10 mouse cellular contexts compared by ENCODE assay signal in genomic region chr10:127209928-127210570, GRCm38 (mm10). TPM values are rescaled to one million over a fixed set of nuclear protein-coding genes. Genes with fewer than 3 reads are reported as not detected.
DNase-seq lines count a peak whose midpoint lies in the region; ATAC-seq and TF ChIP-seq lines count a peak whose summit lies in the region.
"Had no signal": no experiment of that assay in that cellular context is flagged by ENCODE, and none has a peak within 500 bp of the region (broad histone marks: within the 10 kb centered on the region; RNA-seq: fewer than 3 reads in every experiment).

No protein-coding gene starts in this region.

- no peak overlapping the region for H3K9ac ChIP-seq in forebrain, embryonic 12.5 days
- H3K9ac ChIP-seq in liver, embryonic 14.5 days (replicated peaks), result peak overlapping the region; percentile 88

- 77% methylated on average over 13 of the region's 13 CpGs for WGBS in heart, embryonic 10.5 days
- WGBS in forebrain, embryonic 12.5 days, result 82% methylated on average over 13 of the region's 13 CpGs
- 42% methylated on average over 13 of the region's 13 CpGs for WGBS in liver, embryonic 14.5 days (ENCODE audit: insufficient replicate concordance)

- H3ac ChIP-seq in C2C12 (ENCODE audit: control insufficient read depth, insufficient read length, low read depth), result no peak overlapping the region

- no peaks in the 10 kb centered on the region for H3K9me3 ChIP-seq in heart, embryonic 10.5 days
- H3K9me3 ChIP-seq in forebrain, embryonic 12.5 days, result no peaks in the 10 kb centered on the region
- no peaks in the 10 kb centered on the region for H3K9me3 ChIP-seq in liver, embryonic 14.5 days (ENCODE audit: control insufficient read depth, low read length)

- peaks cover 20% of the 10 kb centered on the region for H3K4me1 ChIP-seq in heart, embryonic 10.5 days
- peaks cover 16% of the 10 kb centered on the region for H3K4me1 ChIP-seq in forebrain, embryonic 12.5 days
- peaks cover 33 to 42% of the 10 kb centered on the region in 2 experiments for H3K4me1 ChIP-seq in liver, embryonic 14.5 days (replicated peaks; ENCODE audit: control insufficient read depth in 2 of 2, insufficient read depth in 2 of 2, low read length in 1 of 2)

- peak overlapping the region; percentile 88 for H3K27ac ChIP-seq in heart, embryonic 10.5 days
- no peak overlapping the region for H3K27ac ChIP-seq in forebrain, embryonic 12.5 days
- H3K27ac ChIP-seq in liver, embryonic 14.5 days, result peak overlapping the region; percentile 80

- ATAC-seq in forebrain, embryonic 12.5 days (ENCODE audit: low FRiP score), result no peak
- ATAC-seq in liver, embryonic 14.5 days (ENCODE audit: insufficient read depth), result no peak
- ATAC-seq in megakaryocyte progenitor cell, adult 5-6 weeks (replicated peaks; ENCODE audit: poor library complexity), result no peak

- H3K79me3 ChIP-seq in C2C12 (ENCODE audit: low read depth), result peaks cover 2% of the 10 kb centered on the region

- H3K79me2 ChIP-seq in C2C12 (ENCODE audit: control insufficient read depth, insufficient read depth), result peaks cover 25% of the 10 kb centered on the region

- H3K27me3 ChIP-seq in heart, embryonic 10.5 days (ENCODE audit: insufficient read depth, poor library complexity, severe bottlenecking), result no peaks in the 10 kb centered on the region
- no peaks in the 10 kb centered on the region for H3K27me3 ChIP-seq in C2C12 (ENCODE audit: control insufficient read depth, insufficient read depth, insufficient read length)
- peaks cover 5% of the 10 kb centered on the region; the same call in 1 of the 2 replicates for H3K27me3 ChIP-seq in forebrain, embryonic 12.5 days
- H3K27me3 ChIP-seq in liver, embryonic 14.5 days (ENCODE audit: control insufficient read depth, insufficient read depth, low read length), result no peaks in the 10 kb centered on the region

- no peak for TF ChIP-seq CTCF in C2C12 (IDR thresholded peaks at IDR 0.05; ENCODE audit: control insufficient read depth, insufficient read depth, insufficient read length)
- TF ChIP-seq CTCF in liver, embryonic 14.5 days (IDR thresholded peaks at IDR 0.05; ENCODE audit: low read depth), result no peak

- peaks cover 35% of the 10 kb centered on the region for H3K36me3 ChIP-seq in heart, embryonic 10.5 days
- peaks cover 32% of the 10 kb centered on the region for H3K36me3 ChIP-seq in C2C12 (ENCODE audit: control insufficient read depth, insufficient read depth)
- peaks cover 35% of the 10 kb centered on the region for H3K36me3 ChIP-seq in forebrain, embryonic 12.5 days (replicated peaks)
- H3K36me3 ChIP-seq in liver, embryonic 14.5 days (replicated peaks; ENCODE audit: control insufficient read depth, insufficient read depth, low read depth), result peaks cover 43% of the 10 kb centered on the region

- peak overlapping the region; percentile 94 for H3K4me2 ChIP-seq in forebrain, embryonic 12.5 days
- peak overlapping the region; percentile 88 for H3K4me2 ChIP-seq in liver, embryonic 14.5 days (ENCODE audit: low read depth)

- peak overlapping the region; percentile 94 for H3K4me3 ChIP-seq in heart, embryonic 10.5 days
- H3K4me3 ChIP-seq in C2C12 (ENCODE audit: insufficient read depth, poor library complexity, severe bottlenecking), result peak overlapping the region; percentile 84
- peak overlapping the region; percentile 88 for H3K4me3 ChIP-seq in forebrain, embryonic 12.5 days (replicated peaks)
- peak overlapping the region; percentile 89 to 97 for H3K4me3 ChIP-seq in liver, embryonic 14.5 days (ENCODE audit: insufficient read depth in 1 of 2, low read depth in 2 of 2, low read length in 2 of 2)

- no peak for TF ChIP-seq EP300 in liver, embryonic 14.5 days (IDR thresholded peaks at IDR 0.05; ENCODE audit: low read depth)

- no peak for DNase-seq in heart, embryonic 10.5 days (ENCODE audit: low spot score)
- DNase-seq in heart, postnatal 25 days (ENCODE audit: low spot score), result no peak
- no peak for DNase-seq in liver, embryonic 14.5 days (ENCODE audit: low read depth in 3 of 3, low spot score in 3 of 3)
- DNase-seq in adrenal gland, adult 18-20 months (ENCODE audit: low spot score in 2 of 2), result no peak
- DNase-seq in urinary bladder, adult 18-20 months (ENCODE audit: low spot score in 2 of 2), result no peak
- DNase-seq: B cell, adult 2 months; cerebellum, adult 11 months had no signal

- intact Hi-C loops in heart, postnatal 25 days (cut with DNase I), result loop anchor here (2.0 kb wide), 1 partner anchor 29 kb away; the partner anchor contains the start of gene Slc26a10

TF ChIP-seq in C2C12, 6 proteins besides CTCF, POLR2A, EP300 and RAD21:
- no peak for TF ChIP-seq MYOG (IDR thresholded peaks at IDR 0.05; ENCODE audit: control insufficient read depth, extremely low read depth, insufficient read length)
- no peak for TF ChIP-seq USF1 (IDR thresholded peaks at IDR 0.05; ENCODE audit: low read depth)
TF ChIP-seq in C2C12: peak in this region for 0.

RNA-seq across cellular contexts. Expression of gene Pip4k2c, which starts 1.3 kb away (rescaled TPM):
- polyA plus RNA-seq in heart, embryonic 10.5 days (2016; fragmentation: Nextera tagmentation; extraction: Ambion mirVana), result 27.9 and 29.3 TPM in 2 replicates
- total RNA-seq in heart, postnatal 25 days (2021), result 10 to 100 TPM; 23.3 to 24.6 TPM
- 25.8 TPM for polyA plus RNA-seq in C2C12 (2012; fragmentation: generic; extraction: Trizol)
- polyA plus RNA-seq in forebrain, embryonic 12.5 days (2016; fragmentation: Nextera tagmentation; extraction: Ambion mirVana), result 19.4 and 20.2 TPM in 2 replicates
- polyA plus RNA-seq in liver, embryonic 14.5 days (2012; rRNA removed), result 28.2 and 31.2 TPM in 2 replicates
- 25.7 and 31.1 TPM in 2 replicates for polyA plus RNA-seq in liver, embryonic 14.5 days (2014; fragmentation: Nextera tagmentation; extraction: Ambion mirVana)
- total RNA-seq in megakaryocyte progenitor cell, adult 5-6 weeks (2015), result 9.7 and 11.2 TPM in 2 replicates
- total RNA-seq in megakaryocyte progenitor cell, adult 5-6 weeks (2017), result 11.4 and 12.1 TPM in 2 replicates
- 10 to 100 TPM; 41.5 to 44.7 TPM for total RNA-seq in adrenal gland, adult 18-20 months (2021)

RNA-seq across cellular contexts. Expression of gene Dtx3, which starts 14.5 kb away (rescaled TPM):
- polyA plus RNA-seq in heart, embryonic 10.5 days (2016; fragmentation: Nextera tagmentation; extraction: Ambion mirVana), result 78.4 and 91.4 TPM in 2 replicates
- 10 to 100 TPM; 26.3 to 28.6 TPM for total RNA-seq in heart, postnatal 25 days (2021)
- 24.4 TPM for polyA plus RNA-seq in C2C12 (2012; fragmentation: generic; extraction: Trizol)
- 170 and 172 TPM in 2 replicates for polyA plus RNA-seq in forebrain, embryonic 12.5 days (2016; fragmentation: Nextera tagmentation; extraction: Ambion mirVana)
- polyA plus RNA-seq in liver, embryonic 14.5 days (2012; rRNA removed), result 35.9 and 38.6 TPM in 2 replicates
- 11.2 and 15.0 TPM in 2 replicates for polyA plus RNA-seq in liver, embryonic 14.5 days (2014; fragmentation: Nextera tagmentation; extraction: Ambion mirVana)
- total RNA-seq in megakaryocyte progenitor cell, adult 5-6 weeks (2015), result 23.8 and 28.0 TPM in 2 replicates
- total RNA-seq in megakaryocyte progenitor cell, adult 5-6 weeks (2017), result 18.0 and 19.3 TPM in 2 replicates
- 10 to 100 TPM; 63.0 to 67.6 TPM for total RNA-seq in adrenal gland, adult 18-20 months (2021)

RNA-seq across cellular contexts. Expression of gene Arhgef25, which starts 20.2 kb away (rescaled TPM):
- 21.4 and 28.8 TPM in 2 replicates for polyA plus RNA-seq in heart, embryonic 10.5 days (2016; fragmentation: Nextera tagmentation; extraction: Ambion mirVana)
- total RNA-seq in heart, postnatal 25 days (2021), result 10 to 100 TPM; 10.9 to 12.7 TPM
- 31.8 TPM for polyA plus RNA-seq in C2C12 (2012; fragmentation: generic; extraction: Trizol)
- 32.3 and 36.4 TPM in 2 replicates for polyA plus RNA-seq in forebrain, embryonic 12.5 days (2016; fragmentation: Nextera tagmentation; extraction: Ambion mirVana)
- 6.9 and 7.7 TPM in 2 replicates for polyA plus RNA-seq in liver, embryonic 14.5 days (2012; rRNA removed)
- 3.4 and 4.8 TPM in 2 replicates for polyA plus RNA-seq in liver, embryonic 14.5 days (2014; fragmentation: Nextera tagmentation; extraction: Ambion mirVana)
- 1.7 and 3.1 TPM in 2 replicates for total RNA-seq in megakaryocyte progenitor cell, adult 5-6 weeks (2015)
- 3.0 and 5.3 TPM in 2 replicates for total RNA-seq in megakaryocyte progenitor cell, adult 5-6 weeks (2017)
- total RNA-seq in adrenal gland, adult 18-20 months (2021), result 10 to 100 TPM; 18.8 to 20.3 TPM

RNA-seq across cellular contexts. Expression of gene Slc26a10, which starts 29.6 kb away (rescaled TPM):
- polyA plus RNA-seq in heart, embryonic 10.5 days (2016; fragmentation: Nextera tagmentation; extraction: Ambion mirVana), result 9.2 and 12.9 TPM in 2 replicates
- 10 to 100 TPM; 18.2 to 29.2 TPM for total RNA-seq in heart, postnatal 25 days (2021)
- 2.9 TPM for polyA plus RNA-seq in C2C12 (2012; fragmentation: generic; extraction: Trizol)
- 0.86 and 2.2 TPM in 2 replicates for polyA plus RNA-seq in forebrain, embryonic 12.5 days (2016; fragmentation: Nextera tagmentation; extraction: Ambion mirVana)
- polyA plus RNA-seq in liver, embryonic 14.5 days (2012; rRNA removed), result 1.5 and 1.7 TPM in 2 replicates
- polyA plus RNA-seq in liver, embryonic 14.5 days (2014; fragmentation: Nextera tagmentation; extraction: Ambion mirVana), result 0.75 and 1.3 TPM in 2 replicates
- not detected in 2 replicates for total RNA-seq in megakaryocyte progenitor cell, adult 5-6 weeks (2015)
- total RNA-seq in megakaryocyte progenitor cell, adult 5-6 weeks (2017), result 0.84 and 0.87 TPM in 2 replicates
- 1 to 10 TPM; 1.1 to 1.8 TPM for total RNA-seq in adrenal gland, adult 18-20 months (2021)

RNA-seq across cellular contexts. Expression of gene B4galnt1, which starts 45.0 kb away (rescaled TPM):
- polyA plus RNA-seq in heart, embryonic 10.5 days (2016; fragmentation: Nextera tagmentation; extraction: Ambion mirVana), result 1.5 and 3.6 TPM in 2 replicates
- total RNA-seq in heart, postnatal 25 days (2021), result 1 to 10 TPM; 1.5 to 1.6 TPM
- 23.8 TPM for polyA plus RNA-seq in C2C12 (2012; fragmentation: generic; extraction: Trizol)
- polyA plus RNA-seq in forebrain, embryonic 12.5 days (2016; fragmentation: Nextera tagmentation; extraction: Ambion mirVana), result 13.3 and 14.7 TPM in 2 replicates
- 9.9 and 10.4 TPM in 2 replicates for polyA plus RNA-seq in liver, embryonic 14.5 days (2012; rRNA removed)
- 14.6 and 17.1 TPM in 2 replicates for polyA plus RNA-seq in liver, embryonic 14.5 days (2014; fragmentation: Nextera tagmentation; extraction: Ambion mirVana)
- total RNA-seq in megakaryocyte progenitor cell, adult 5-6 weeks (2015), result 212 and 219 TPM in 2 replicates
- total RNA-seq in megakaryocyte progenitor cell, adult 5-6 weeks (2017), result 122 and 139 TPM in 2 replicates
- total RNA-seq in adrenal gland, adult 18-20 months (2021), result 1 to 10 TPM; 7.8 to 8.6 TPM
